Mouse (Mus musculus): ENCODE measurements around the gene Magea2. TPM values are rescaled to one million over a fixed set of nuclear protein-coding genes. Genes with fewer than 3 reads are reported as not detected.

Gene Magea2
- polyA plus RNA-seq (2012; rRNA removed; ENCODE audit: low replicate concordance) = not detected in 2 replicates

DNA sequence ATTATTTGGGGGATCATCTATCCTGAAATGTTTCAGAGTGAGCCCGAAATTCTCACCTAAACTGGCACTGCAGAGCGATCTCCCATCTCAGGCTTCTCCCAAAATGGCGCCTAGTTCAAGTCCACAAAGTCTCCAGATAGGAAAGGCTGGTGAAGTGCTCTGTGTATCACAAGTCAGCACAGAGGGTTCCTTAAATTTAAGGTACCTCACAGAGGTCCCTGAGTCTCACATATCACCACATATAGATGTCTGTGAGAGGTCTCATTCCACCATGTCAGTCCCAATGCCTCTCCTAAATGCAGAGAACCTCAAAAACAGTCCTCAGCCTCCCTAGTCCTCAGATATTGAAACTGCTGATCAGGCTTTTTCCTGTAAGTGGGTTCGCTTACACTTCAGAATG, at the start of gene Magea2:
TSS of gene Magea2 (minus strand) at position 101 of the 400 bp plus-strand sequence.

DNA sequence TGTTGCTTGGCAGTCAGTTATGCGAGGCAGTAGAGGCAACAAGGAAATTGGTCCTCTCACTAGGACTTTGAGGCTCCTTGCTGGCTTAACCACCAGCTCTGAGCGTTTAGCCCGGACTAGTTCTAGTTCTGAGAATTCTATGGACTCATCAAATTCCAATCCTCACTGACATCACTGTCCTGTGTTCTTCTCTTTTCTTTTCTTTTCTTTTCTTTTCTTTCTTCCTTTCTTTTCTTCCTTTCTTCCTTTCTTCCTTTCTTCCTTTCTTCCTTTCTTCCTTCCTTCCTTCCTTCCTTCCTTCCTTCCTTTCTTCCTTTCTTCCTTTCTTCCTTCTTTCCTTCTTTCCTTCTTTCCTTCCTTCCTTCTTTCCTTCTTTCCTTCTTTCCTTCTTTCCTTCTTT, 34.8 kb upstream of the Magea2 start, which contains the start of gene Cldn34b2:
TSS of gene Cldn34b2 (minus strand) at position 101 of the 400 bp plus-strand sequence.

GRCm38 (mm10) chrX:155089693-155090092, 3.8 kb downstream of the Magea2 start, which contains the start of gene Magea1:
Gene Magea1 (minus strand): TSS chrX:155089793.

GRCm38 (mm10) chrX:155063045-155063444, 30.4 kb downstream of the Magea2 start, which contains the start of gene Magea5:
Gene Magea5 (minus strand): TSS chrX:155063145.

GRCm38 (mm10) chrX:154995750-154996149, 97.7 kb downstream of the Magea2 start, which contains the start of gene Magea8:
Gene Magea8 (minus strand): TSS chrX:154995850.

Other genes with a start within 250 kb of the Magea2 start
- not detected in 2 replicates for gene Cldn34b1, start 203.4 kb downstream of the Magea2 start, polyA plus RNA-seq (2012; rRNA removed; ENCODE audit: low replicate concordance)
- not detected in 2 replicates for gene Magea6, start 157.7 kb downstream of the Magea2 start, polyA plus RNA-seq (2012; rRNA removed; ENCODE audit: low replicate concordance)
- gene Magea3, start 144.2 kb downstream of the Magea2 start, polyA plus RNA-seq (2012; rRNA removed; ENCODE audit: low replicate concordance) = not detected in 2 replicates
- not detected in 2 replicates for gene Magea8, start 97.8 kb downstream of the Magea2 start, polyA plus RNA-seq (2012; rRNA removed; ENCODE audit: low replicate concordance)
- not detected in 2 replicates for gene Magea5, start 30.5 kb downstream of the Magea2 start, polyA plus RNA-seq (2012; rRNA removed; ENCODE audit: low replicate concordance)
- not detected in 2 replicates for gene Magea1, start 3.9 kb downstream of the Magea2 start, polyA plus RNA-seq (2012; rRNA removed; ENCODE audit: low replicate concordance)
- not detected in 2 replicates for gene Cldn34b2, start 34.7 kb upstream of the Magea2 start, polyA plus RNA-seq (2012; rRNA removed; ENCODE audit: low replicate concordance)
- gene Sat1, start 122.8 kb upstream of the Magea2 start, polyA plus RNA-seq (2012; rRNA removed; ENCODE audit: low replicate concordance) = 50.1 and 50.6 TPM in 2 replicates
- gene Acot9, start 168.8 kb upstream of the Magea2 start, polyA plus RNA-seq (2012; rRNA removed; ENCODE audit: low replicate concordance) = 24.8 and 37.6 TPM in 2 replicates
- gene Prdx4, start 247.1 kb upstream of the Magea2 start, polyA plus RNA-seq (2012; rRNA removed; ENCODE audit: low replicate concordance) = 61.0 and 110 TPM in 2 replicates